Mouse (Mus musculus) stomach, postnatal 0 days (tissue): ENCODE data around the gene Dnajc16. TPM values are rescaled to one million over a fixed set of nuclear protein-coding genes. Genes with fewer than 3 reads are reported as not detected.
"Not testable (repeated sequence)": the region's sequence is repeated elsewhere in the genome, so short reads cannot be mapped to it uniquely, and the experiment has no call there.

ENCODE experiments used
- ATAC-seq: fragments of 200-750 bp; cut with Nextera tagmentation; 2 replicates; pipeline ENCODE4 v1.8.0; 2017; ENCODE audit not compliant: low FRiP score, low TSS enrichment
- DNase-seq: peaks from one replicate; pipeline ENCODE4 v3.0.0-alpha.2; 2016; ENCODE audit warnings: low spot score
- H3K27ac ChIP-seq: fragments of 300-500 bp; sonication (generic); replicated peaks from 2 replicates; pipeline ENCODE4 v1.5.1; 2014; ENCODE audit warnings: mild to moderate bottlenecking, control low read depth
- H3K27me3 ChIP-seq: fragments of 300-500 bp; sonication (generic); 2 replicates; pipeline ENCODE4 v1.6.1; 2014; ENCODE audit warnings: low read length; ENCODE audit not compliant: control insufficient read depth, insufficient read depth
- H3K36me3 ChIP-seq: fragments of 300-500 bp; sonication (generic); 2 replicates; pipeline ENCODE4 v1.6.1; 2014; ENCODE audit warnings: low read length, mixed read lengths; ENCODE audit not compliant: control insufficient read depth, insufficient read depth
- H3K4me1 ChIP-seq: fragments of 300-500 bp; sonication (generic); replicated peaks from 2 replicates; pipeline ENCODE4 v1.6.1; 2014; ENCODE audit warnings: antibody characterized with exemption; ENCODE audit not compliant: control insufficient read depth, insufficient read depth
- H3K4me2 ChIP-seq: fragments of 300-500 bp; sonication (generic); replicated peaks from 2 replicates; pipeline ENCODE4 v1.6.1; 2014; ENCODE audit warnings: low read depth, mild to moderate bottlenecking, control low read depth, moderate library complexity
- H3K4me3 ChIP-seq: fragments of 300-500 bp; sonication (generic); 2 replicates; pipeline ENCODE4 v1.5.1; 2014; ENCODE audit warnings: low read depth, low read length, control low read depth
- H3K9ac ChIP-seq: fragments of 300-500 bp; sonication (generic); 2 replicates; pipeline ENCODE4 v1.6.1; 2014; ENCODE audit warnings: mild to moderate bottlenecking, low read length, control low read depth, mixed read lengths
- H3K9me3 ChIP-seq: fragments of 300-500 bp; sonication (generic); 2 replicates; pipeline ENCODE4 v1.6.1; 2016; ENCODE audit warnings: low read length; ENCODE audit not compliant: control insufficient read depth
- CTCF ChIP-seq: IDR thresholded peaks from 2 replicates; pipeline ENCODE4 v1.5.1; 2016; ENCODE audit warnings: antibody characterized with exemption, low read depth, mild to moderate bottlenecking, moderate library complexity
- EP300 ChIP-seq: optimal IDR thresholded peaks from 2 replicates; pipeline ENCODE3; 2016; ENCODE audit warnings: antibody characterized with exemption
- WGBS: fragments of 180-500 bp; shearing (Covaris S2); extraction: QIAGEN DNeasy Blood & Tissue Kit; methylation state at CpG from one replicate; pipeline ENCODE4 v1.1.7; 2014; 5-methylcytosine and 5-hydroxymethylcytosine counted together
- polyA plus RNA-seq: library from polyadenylated mRNA; unstranded; fragments of >200 nt; fragmentation: Nextera tagmentation; extraction: Ambion mirVana; gene quantifications from 2 replicates; pipeline ENCODE4 v1.2.1, GENCODE M21; 2015

Dnajc16 gene
- polyA plus RNA-seq, 1 experiment from 2014 or later, result 3.1 TPM

DNA sequence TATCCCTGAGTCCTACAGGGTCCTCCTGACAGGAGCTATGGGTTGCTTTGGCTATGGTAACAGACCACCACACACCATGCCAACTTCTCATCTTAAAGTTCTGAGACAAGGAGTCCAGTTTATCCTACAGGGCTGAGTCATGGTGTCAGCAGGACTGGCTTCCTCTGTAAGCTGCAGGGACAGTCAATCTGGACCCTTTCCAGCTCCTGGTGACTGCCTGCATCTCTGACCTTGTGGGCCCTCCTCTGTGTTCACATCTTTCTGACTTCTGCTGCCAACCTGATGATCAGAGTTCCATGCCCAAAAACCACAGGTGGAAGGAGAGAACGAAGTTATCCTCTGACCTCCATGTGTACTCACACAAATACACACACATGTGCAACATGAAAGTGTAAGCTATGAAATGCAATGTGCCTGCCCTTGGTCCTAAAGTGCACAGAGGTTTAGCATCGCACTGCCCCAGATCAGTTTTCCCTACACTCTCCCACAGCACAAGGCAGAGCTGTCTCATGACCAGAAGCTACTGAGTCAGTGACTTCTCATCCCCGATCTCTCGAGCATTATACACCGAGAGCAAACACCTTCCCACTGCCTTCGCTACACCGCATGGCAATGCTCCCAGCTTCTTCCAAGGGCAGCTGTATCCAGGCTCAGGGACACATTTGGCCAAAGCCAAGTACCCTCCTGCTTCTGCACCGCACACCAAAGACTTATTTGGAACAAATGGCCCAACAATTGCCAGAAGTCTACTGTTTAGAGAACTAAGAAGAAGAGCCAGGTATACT, 9.3 kb downstream of the Dnajc16 start:
- Histone ChIP-seq H3K4me2 (no peak overlapping the region), H3K27me3 (no peaks in the 10 kb centered on the region), H3K4me3 (no peak overlapping the region), H3K9me3 (no peaks in the 10 kb centered on the region), H3K9ac (no peak overlapping the region), H3K36me3 (peaks cover 23% of the 10 kb centered on the region), H3K27ac (no peak overlapping the region), H3K4me1 (no peaks in the 10 kb centered on the region)
- ATAC-seq (no peak), DNase-seq (no peak)
- WGBS, result 93% methylated on average over 8 of the region's 8 CpGs
- no peak for TF ChIP-seq CTCF

GRCm38 (mm10) chr4:141779828-141780227, 10.9 kb downstream of the Dnajc16 start:
- ATAC-seq (no peak), DNase-seq (no peak)
- no peak for TF ChIP-seq CTCF
- TF ChIP-seq EP300, result no peak
- H3K9me3 ChIP-seq, result no peaks in the 10 kb centered on the region
- H3K36me3 ChIP-seq, result peaks cover 23% of the 10 kb centered on the region
- WGBS, result 86% methylated on average over 8 of the region's 8 CpGs
- H3K9ac ChIP-seq, result no peak overlapping the region
- no peak overlapping the region for H3K27ac ChIP-seq
- no peak overlapping the region for H3K4me2 ChIP-seq
- H3K4me1 ChIP-seq, result no peaks in the 10 kb centered on the region
- H3K4me3 ChIP-seq, result no peak overlapping the region
- H3K27me3 ChIP-seq, result no peaks in the 10 kb centered on the region

- peaks cover 37% of the 10 kb centered on the region for H3K36me3 ChIP-seq
- TF ChIP-seq CTCF, result peak; percentile 22; the same call in 1 of the 2 replicates
- H3K4me2 ChIP-seq, H3K4me3 ChIP-seq, H3K9me3 ChIP-seq, DNase-seq, H3K27ac ChIP-seq, H3K27me3 ChIP-seq, H3K4me1 ChIP-seq, ATAC-seq, H3K9ac ChIP-seq: not testable (repeated sequence)
- WGBS, result 82% methylated on average over 3 of the region's 4 CpGs
These were observed 17.7 kb downstream of the Dnajc16 start for GRCm38 (mm10) chr4:141773019-141773418.

- Histone ChIP-seq H3K27me3 (no peaks in the 10 kb centered on the region), H3K27ac (no peak overlapping the region), H3K4me3 (no peak overlapping the region), H3K9ac (no peak overlapping the region), H3K9me3 (no peaks in the 10 kb centered on the region), H3K36me3 (peaks cover 36% of the 10 kb centered on the region), H3K4me2 (no peak overlapping the region), H3K4me1 (no peaks in the 10 kb centered on the region; the same call in 1 of the 2 replicates)
- TF ChIP-seq CTCF (no peak), EP300 (no peak)
- no peak for DNase-seq
- WGBS, result 89% methylated on average over 8 of the region's 8 CpGs
- ATAC-seq, result no peak
These were observed 18.9 kb downstream of the Dnajc16 start for GRCm38 (mm10) chr4:141771823-141772222.

DNA sequence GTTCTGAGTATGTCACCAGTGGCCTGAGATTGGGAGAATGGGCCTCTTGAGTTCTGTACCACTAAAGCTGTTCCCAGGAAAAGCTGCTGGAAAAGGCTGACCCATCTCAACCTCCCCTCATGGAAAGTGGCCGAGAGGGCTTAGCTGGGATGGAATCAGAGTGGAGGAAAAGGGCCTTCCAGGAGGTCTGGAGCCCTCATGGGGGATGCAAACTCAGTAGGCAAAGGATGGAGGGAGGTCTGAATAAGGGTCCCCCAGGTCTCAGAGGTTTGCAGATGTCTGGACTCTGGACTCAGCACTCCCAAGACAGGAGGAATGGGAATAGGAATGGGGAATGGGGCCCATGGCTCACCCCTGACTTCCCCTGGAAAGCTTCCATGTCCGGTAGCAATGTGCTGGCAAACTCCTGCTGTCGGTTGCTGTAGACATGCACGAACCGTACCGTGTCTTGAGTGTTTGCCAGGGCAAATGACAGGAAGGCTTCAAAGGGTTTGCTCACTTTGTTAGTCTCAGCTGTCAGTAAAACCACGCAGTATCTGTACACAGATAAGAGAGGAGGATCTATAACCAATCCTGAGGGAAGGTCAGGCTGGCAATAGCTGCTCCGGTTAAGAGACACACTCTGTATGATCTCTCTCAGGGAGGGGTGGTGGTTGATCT, 21.1 kb downstream of the Dnajc16 start:
- Histone ChIP-seq H3K4me3 (no peak overlapping the region), H3K9me3 (no peaks in the 10 kb centered on the region), H3K4me1 (no peaks in the 10 kb centered on the region; the same call in 1 of the 2 replicates), H3K27ac (no peak overlapping the region), H3K4me2 (no peak overlapping the region), H3K27me3 (no peaks in the 10 kb centered on the region), H3K36me3 (peaks cover 35% of the 10 kb centered on the region), H3K9ac (no peak overlapping the region)
- WGBS, result 66% methylated on average over 8 of the region's 8 CpGs
- ATAC-seq (no peak), DNase-seq (no peak)
- TF ChIP-seq EP300 (no peak), CTCF (no peak)
